Mouse (Mus musculus): Measurements from ENCODE around the gene Bcl7a. TPM values are rescaled to one million over a fixed set of nuclear protein-coding genes. Genes with fewer than 3 reads are reported as not detected.

The Bcl7a gene
- polyA plus RNA-seq, 1 experiment from 2014 or later: 27.4 TPM

DNA sequence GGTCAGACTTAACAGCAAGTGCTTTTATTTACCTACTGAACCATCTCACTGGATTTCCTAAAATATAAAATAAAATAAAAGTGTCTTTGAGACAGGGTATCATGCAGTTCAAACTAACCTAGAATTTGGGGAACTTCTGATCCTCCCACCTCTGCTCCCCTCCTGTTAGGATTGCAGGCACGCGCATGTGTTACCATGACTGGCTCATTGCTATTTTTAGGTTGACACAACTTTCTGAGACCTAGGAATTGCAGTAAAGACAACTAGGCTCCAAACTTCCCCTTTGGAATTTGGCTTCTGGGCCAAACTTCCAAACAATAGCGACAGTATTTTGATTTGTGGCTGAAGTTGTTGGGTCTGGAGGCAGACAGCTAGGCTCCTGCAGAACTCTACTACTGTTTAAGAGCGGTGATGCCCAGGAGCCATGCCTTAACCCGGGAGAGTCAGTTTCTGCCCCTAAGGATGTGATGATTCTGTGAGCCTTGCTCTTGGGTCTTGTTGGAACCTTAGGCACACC, 50.2 kb downstream of the Bcl7a start:
- Histone ChIP-seq H3K36me3 (ENCODE audit: insufficient read depth, low read length) (no peaks in the 10 kb centered on the region), H3K4me3 (replicated peaks; ENCODE audit: low read depth, low read length) (peak overlapping the region; percentile 80), H3K4me1 (replicated peaks; ENCODE audit: insufficient read depth, low read length) (peaks cover 24% of the 10 kb centered on the region), H3K4me2 (ENCODE audit: low read length) (peak overlapping the region; percentile 77), H3K27ac (peak overlapping the region; percentile 83), H3K9ac (ENCODE audit: low read depth, low read length) (peak overlapping the region; percentile 88; the same call in 1 of the 2 replicates), H3K9me3 (replicated peaks; ENCODE audit: low read length) (no peaks in the 10 kb centered on the region), H3K27me3 (ENCODE audit: insufficient read depth, low read length) (no peaks in the 10 kb centered on the region)
- WGBS: 12% methylated on average over 5 of the region's 5 CpGs
- TF ChIP-seq CTCF (IDR thresholded peaks at IDR 0.05; ENCODE audit: low read depth): no peak
- DNase-seq (ENCODE audit: low spot score) (peak; percentile 45), ATAC-seq (replicated peaks; ENCODE audit: low FRiP score, low read depth) (0 out of 2 replicates have a peak, but pooled peaks have one; percentile 24)

DNA sequence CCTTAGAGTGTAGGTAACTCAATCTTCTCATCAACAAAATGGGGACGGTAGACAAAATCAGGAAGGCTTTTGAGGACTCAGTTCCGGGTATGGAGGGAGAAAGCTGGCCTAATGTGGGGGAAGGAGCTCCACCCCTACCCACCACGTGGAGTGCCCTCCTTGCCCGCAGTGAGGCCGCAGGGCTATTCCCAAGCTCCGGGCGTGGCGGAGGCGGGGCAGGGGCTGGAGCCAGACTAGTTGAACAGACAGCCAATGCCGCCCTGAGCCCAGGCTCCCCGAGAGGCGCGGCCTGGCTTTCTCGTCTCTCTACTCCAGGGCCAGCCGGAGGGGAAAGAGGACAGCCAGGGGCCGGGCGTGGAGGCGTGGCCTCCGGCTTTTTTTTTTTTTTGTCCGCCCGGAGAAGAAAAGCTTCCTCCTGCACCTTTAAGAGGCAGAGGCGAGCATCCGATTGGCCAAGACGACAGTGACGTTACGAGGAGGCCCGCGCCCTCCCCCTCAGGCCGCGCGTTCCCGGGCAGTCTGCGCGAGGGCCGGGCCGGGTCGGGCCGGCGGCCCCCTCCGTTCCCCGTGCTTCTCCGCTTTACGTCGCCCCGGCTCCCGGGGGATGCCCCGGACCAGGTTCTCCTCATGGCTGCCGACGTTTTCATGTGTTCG, 50.8 kb downstream of the Bcl7a start, which contains the start of gene Mlxip:
TSS of gene Mlxip (plus strand) at position 496 of the 654 bp plus-strand sequence.
- H3K4me3 ChIP-seq (replicated peaks; ENCODE audit: low read depth, low read length): peak within 1 kb of the TSS; percentile 80
- 0 out of 2 replicates have a peak, but pooled peaks have one; percentile 15 for TF ChIP-seq CTCF (IDR thresholded peaks at IDR 0.05; ENCODE audit: low read depth)
- H3K27me3 ChIP-seq (ENCODE audit: insufficient read depth, low read length): no peaks in the 10 kb centered on the region
- under 1% methylated on average over 42 of the region's 50 CpGs for WGBS
- no peaks in the 10 kb centered on the region for H3K9me3 ChIP-seq (replicated peaks; ENCODE audit: low read length)
- H3K4me2 ChIP-seq (ENCODE audit: low read length): peak within 1 kb of the TSS; percentile 77
- peak within 1 kb of the TSS; percentile 88 for H3K9ac ChIP-seq (ENCODE audit: low read depth, low read length)
- DNase-seq (ENCODE audit: low spot score) (peak; percentile 98), ATAC-seq (replicated peaks; ENCODE audit: low FRiP score, low read depth) (peak; percentile 97)
- H3K4me1 ChIP-seq (replicated peaks; ENCODE audit: insufficient read depth, low read length): peaks cover 24% of the 10 kb centered on the region
- peak within 1 kb of the TSS; percentile 83 for H3K27ac ChIP-seq
- no peaks in the 10 kb centered on the region for H3K36me3 ChIP-seq (ENCODE audit: insufficient read depth, low read length)

DNA sequence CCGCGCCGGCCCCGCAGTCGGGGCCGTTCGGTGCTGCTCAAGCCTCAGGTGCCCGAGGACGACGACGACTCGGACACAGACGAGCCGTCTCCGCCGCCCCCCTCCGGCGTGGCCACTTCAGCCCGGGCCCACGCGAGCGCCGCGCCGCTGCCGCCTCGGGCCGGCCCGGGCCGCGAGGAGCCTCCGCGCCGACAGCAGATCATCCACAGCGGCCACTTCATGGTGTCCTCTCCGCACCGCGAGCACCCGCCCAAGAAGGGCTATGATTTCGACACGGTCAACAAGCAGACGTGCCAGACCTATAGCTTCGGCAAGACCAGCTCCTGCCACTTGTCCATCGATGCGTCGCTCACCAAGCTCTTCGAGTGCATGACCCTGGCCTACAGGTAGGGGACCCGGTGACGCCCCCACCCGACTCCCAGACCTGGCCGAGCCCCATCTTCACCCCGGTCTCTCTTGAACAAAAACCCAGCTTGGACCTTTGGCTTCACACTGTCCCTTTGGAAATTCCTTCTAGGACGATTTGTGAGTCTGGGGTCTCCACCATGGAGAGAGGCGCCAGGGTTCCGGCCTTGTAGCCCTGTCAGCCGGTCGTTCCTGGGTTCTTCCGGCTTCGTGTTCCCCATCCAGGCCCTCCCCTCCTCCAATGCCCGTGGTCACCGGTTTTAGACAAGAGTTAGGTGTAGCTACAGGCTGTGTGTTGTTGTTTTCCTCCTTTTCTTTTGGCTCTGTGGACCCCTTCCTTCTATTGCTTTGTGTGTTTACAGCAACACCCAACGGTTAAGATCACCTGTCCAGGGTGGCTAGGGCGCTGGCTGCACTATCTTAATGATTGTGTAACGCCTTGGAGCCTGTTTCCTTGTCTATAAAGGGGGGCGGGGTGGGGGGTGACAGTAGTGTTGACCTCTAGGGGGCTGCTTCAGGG, 51.6 kb downstream of the Bcl7a start:
- Histone ChIP-seq H3K27ac (peak overlapping the region; percentile 83), H3K9ac (ENCODE audit: low read depth, low read length) (peak overlapping the region; percentile 88), H3K4me2 (ENCODE audit: low read length) (peak overlapping the region; percentile 77), H3K9me3 (replicated peaks; ENCODE audit: low read length) (no peaks in the 10 kb centered on the region), H3K4me3 (replicated peaks; ENCODE audit: low read depth, low read length) (peak overlapping the region; percentile 80), H3K36me3 (ENCODE audit: insufficient read depth, low read length) (no peaks in the 10 kb centered on the region), H3K27me3 (ENCODE audit: insufficient read depth, low read length) (no peaks in the 10 kb centered on the region), H3K4me1 (replicated peaks; ENCODE audit: insufficient read depth, low read length) (peaks cover 24% of the 10 kb centered on the region)
- 0 out of 2 replicates have a peak, but pooled peaks have one; percentile 2 for TF ChIP-seq CTCF (IDR thresholded peaks at IDR 0.05; ENCODE audit: low read depth)
- ATAC-seq (replicated peaks; ENCODE audit: low FRiP score, low read depth) (peak; percentile 35), DNase-seq (ENCODE audit: low spot score) (peak; percentile 29)
- under 1% methylated on average over 50 of the region's 65 CpGs for WGBS

DNA sequence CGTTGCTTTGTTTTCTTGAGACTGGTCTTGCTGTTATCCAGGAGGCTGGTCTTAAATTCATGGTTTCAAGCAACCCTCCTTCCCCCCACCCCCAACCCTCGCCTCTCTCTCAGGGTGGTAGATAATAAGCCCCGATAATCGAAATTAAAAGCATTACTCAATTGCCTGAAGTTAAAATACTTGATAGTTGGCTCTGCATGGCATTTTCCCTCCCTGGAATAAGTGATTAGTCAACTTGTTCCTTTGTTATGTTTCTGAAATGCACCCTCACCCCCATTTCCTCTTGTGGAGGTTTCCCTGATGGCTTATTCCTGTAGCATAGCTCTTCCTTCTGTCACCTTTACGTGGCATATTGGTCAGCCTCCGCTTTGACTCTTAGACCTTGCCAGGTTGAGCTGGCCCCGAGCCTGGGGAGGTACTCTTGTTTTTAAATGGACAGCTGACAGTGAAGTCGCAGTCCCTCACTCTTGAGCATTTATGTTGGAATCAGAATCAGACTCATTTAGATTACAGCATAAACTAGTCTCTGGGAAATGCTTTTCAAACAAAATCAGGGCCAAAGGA, 53.3 kb downstream of the Bcl7a start:
- H3K36me3 ChIP-seq (ENCODE audit: insufficient read depth, low read length): no peaks in the 10 kb centered on the region
- H3K27me3 ChIP-seq (ENCODE audit: insufficient read depth, low read length): no peaks in the 10 kb centered on the region
- WGBS: 41% methylated on average over 8 of the region's 8 CpGs
- DNase-seq (ENCODE audit: low spot score) (no peak), ATAC-seq (replicated peaks; ENCODE audit: low FRiP score, low read depth) (no peak)
- no peak overlapping the region for H3K27ac ChIP-seq
- H3K9me3 ChIP-seq (replicated peaks; ENCODE audit: low read length): no peaks in the 10 kb centered on the region
- H3K4me3 ChIP-seq (replicated peaks; ENCODE audit: low read depth, low read length): 0 out of 2 replicates have a peak overlapping the region, but pooled peaks have one; percentile 13
- no peak for TF ChIP-seq CTCF (IDR thresholded peaks at IDR 0.05; ENCODE audit: low read depth)
- H3K4me2 ChIP-seq (ENCODE audit: low read length): peak overlapping the region; percentile 77
- H3K4me1 ChIP-seq (replicated peaks; ENCODE audit: insufficient read depth, low read length): peaks cover 16% of the 10 kb centered on the region; the same call in 1 of the 2 replicates
- no peak overlapping the region for H3K9ac ChIP-seq (ENCODE audit: low read depth, low read length)

DNA sequence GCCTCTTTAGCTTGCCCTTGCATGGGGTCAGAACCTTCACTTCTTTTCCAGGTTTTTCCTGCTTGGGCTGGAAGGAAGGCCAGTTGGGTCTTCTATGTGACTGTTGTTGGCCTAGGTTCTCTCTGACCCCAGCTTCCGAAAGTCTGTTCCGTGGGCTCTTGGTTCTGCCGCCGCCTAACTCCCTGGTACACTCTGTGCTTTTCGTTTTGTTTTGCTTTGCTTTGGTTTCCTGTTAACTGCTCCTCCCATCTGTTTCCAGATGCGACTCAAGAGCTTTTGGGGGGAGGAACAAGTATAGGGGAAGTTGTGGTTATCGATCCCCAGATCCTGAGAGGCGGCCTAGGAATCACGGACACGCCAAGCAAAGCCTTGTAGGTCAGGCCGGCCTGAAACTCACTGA, 54.2 kb downstream of the Bcl7a start:
- Histone ChIP-seq H3K4me3 (replicated peaks; ENCODE audit: low read depth, low read length) (peak overlapping the region; percentile 13), H3K4me1 (replicated peaks; ENCODE audit: insufficient read depth, low read length) (peaks cover 16% of the 10 kb centered on the region; the same call in 1 of the 2 replicates), H3K27ac (0 out of 2 replicates have a peak overlapping the region, but pooled peaks have one; percentile 15), H3K9ac (ENCODE audit: low read depth, low read length) (no peak overlapping the region), H3K36me3 (ENCODE audit: insufficient read depth, low read length) (no peaks in the 10 kb centered on the region), H3K9me3 (replicated peaks; ENCODE audit: low read length) (no peaks in the 10 kb centered on the region), H3K27me3 (ENCODE audit: insufficient read depth, low read length) (no peaks in the 10 kb centered on the region), H3K4me2 (ENCODE audit: low read length) (peak overlapping the region; percentile 77)
- no peak for ATAC-seq (replicated peaks; ENCODE audit: low FRiP score, low read depth)
- 52% methylated on average over 11 of the region's 11 CpGs for WGBS
- no peak for TF ChIP-seq CTCF (IDR thresholded peaks at IDR 0.05; ENCODE audit: low read depth)
- peak; percentile 35 for DNase-seq (ENCODE audit: low spot score)
